In genomic region chr4:41569411-41569885, GRCm38 (mm10) we compare ENCODE assay signal across 8 mouse cellular contexts. TPM values are rescaled to one million over a fixed set of nuclear protein-coding genes. Genes with fewer than 3 reads are reported as not detected.
A peak's percentile ranks its signal among the peaks of the same experiment; 100 is the strongest.
DNase-seq lines count a peak whose midpoint lies in the region; ATAC-seq and TF ChIP-seq lines count a peak whose summit lies in the region.

TSS of gene Fam219a (minus strand) at chr4:41569538.
TSS of gene Dnaic1 (plus strand) at chr4:41569775.

- peaks cover 9% of the 10 kb centered on the region for H3K4me1 ChIP-seq in embryonic facial prominence, embryonic 14.5 days (ENCODE audit: control insufficient read depth, insufficient read depth, low read length)
- peaks cover 14% of the 10 kb centered on the region for H3K4me1 ChIP-seq in heart, adult 2 months (ENCODE audit: control insufficient read depth, insufficient read depth, low read length)
- H3K4me1 ChIP-seq in limb, embryonic 13.5 days, result peaks cover 16% of the 10 kb centered on the region
- H3K4me1 ChIP-seq in midbrain, embryonic 16.5 days (ENCODE audit: control insufficient read depth, insufficient read depth, low read length), result peaks cover 30% of the 10 kb centered on the region

- peak; percentile 90 for TF ChIP-seq POLR2A in heart, adult 2 months (IDR thresholded peaks at IDR 0.05; ENCODE audit: insufficient read depth, low read depth, low read length)

- H3K4me2 ChIP-seq in embryonic facial prominence, embryonic 14.5 days (ENCODE audit: low read depth, low read length), result peak within 1 kb of the TSS; percentile 88
- peak within 1 kb of the TSS; percentile 96 for H3K4me2 ChIP-seq in limb, embryonic 13.5 days (replicated peaks)
- H3K4me2 ChIP-seq in midbrain, embryonic 16.5 days (ENCODE audit: low read length), result peak within 1 kb of the TSS; percentile 71

- no peaks in the 10 kb centered on the region for H3K9me3 ChIP-seq in embryonic facial prominence, embryonic 14.5 days (ENCODE audit: control insufficient read depth, low read length)
- no peaks in the 10 kb centered on the region for H3K9me3 ChIP-seq in limb, embryonic 13.5 days
- no peaks in the 10 kb centered on the region for H3K9me3 ChIP-seq in midbrain, embryonic 16.5 days (replicated peaks; ENCODE audit: control insufficient read depth, low read length, poor library complexity, severe bottlenecking)

- peak within 1 kb of the TSS; percentile 72 for H3K9ac ChIP-seq in embryonic facial prominence, embryonic 14.5 days (ENCODE audit: low read depth, low read length)
- peak within 1 kb of the TSS; percentile 89 for H3K9ac ChIP-seq in heart, adult 2 months (ENCODE audit: low read depth, low read length)
- H3K9ac ChIP-seq in limb, embryonic 13.5 days, result peak within 1 kb of the TSS; percentile 78
- H3K9ac ChIP-seq in midbrain, embryonic 16.5 days (ENCODE audit: low read depth, low read length), result peak within 1 kb of the TSS; percentile 90

- no peaks in the 10 kb centered on the region for H3K79me2 ChIP-seq in heart, adult 2 months (replicated peaks; ENCODE audit: control insufficient read depth, insufficient read depth, low read length)

- H3K27me3 ChIP-seq in embryonic facial prominence, embryonic 14.5 days (replicated peaks; ENCODE audit: control insufficient read depth, insufficient read depth, low read length), result peaks cover 15% of the 10 kb centered on the region; the same call in 1 of the 2 replicates
- H3K27me3 ChIP-seq in heart, adult 2 months (ENCODE audit: control insufficient read depth, insufficient read depth, low read length), result no peaks in the 10 kb centered on the region
- H3K27me3 ChIP-seq in limb, embryonic 13.5 days, result peaks cover 75% of the 10 kb centered on the region
- no peaks in the 10 kb centered on the region for H3K27me3 ChIP-seq in midbrain, embryonic 16.5 days (ENCODE audit: control insufficient read depth, insufficient read depth, low read depth, low read length)

- H3K27ac ChIP-seq in embryonic facial prominence, embryonic 14.5 days (replicated peaks; ENCODE audit: low read depth, low read length), result peak within 1 kb of the TSS; percentile 67; the same call in 1 of the 2 replicates
- peak within 1 kb of the TSS; percentile 75 for H3K27ac ChIP-seq in heart, adult 2 months
- no peak within 1 kb of the TSS for H3K27ac ChIP-seq in limb, embryonic 13.5 days
- peak within 1 kb of the TSS; percentile 92 for H3K27ac ChIP-seq in midbrain, embryonic 16.5 days (ENCODE audit: low read length)

- no peaks in the 10 kb centered on the region for H3K36me3 ChIP-seq in embryonic facial prominence, embryonic 14.5 days (ENCODE audit: control insufficient read depth, insufficient read depth, low read length)
- no peaks in the 10 kb centered on the region; the same call in 1 of the 2 replicates for H3K36me3 ChIP-seq in heart, adult 2 months (ENCODE audit: control insufficient read depth, insufficient read depth, low read length)
- H3K36me3 ChIP-seq in limb, embryonic 13.5 days, result no peaks in the 10 kb centered on the region
- H3K36me3 ChIP-seq in midbrain, embryonic 16.5 days (ENCODE audit: control insufficient read depth, insufficient read depth, low read length), result no peaks in the 10 kb centered on the region

- peak; percentile 98 for DNase-seq in 3T3-L1 (ENCODE audit: low read depth, low spot score)
- peak; percentile 95 for DNase-seq in adrenal gland, postnatal 4 days (ENCODE audit: low spot score in 2 of 2)
- DNase-seq in embryonic facial prominence, embryonic 14.5 days (ENCODE audit: low spot score), result peak; percentile 99
- DNase-seq in heart, adult 2 months, result peak; percentile 98 to 100
- DNase-seq in kidney, adult 8-10 months, result peak; percentile 99
- DNase-seq in spleen, postnatal 10 days (ENCODE audit: low spot score in 2 of 2), result peak; percentile 78 to 95

- peak; percentile 82 for TF ChIP-seq CTCF in heart, adult 2 months (IDR thresholded peaks at IDR 0.05)

- intact Hi-C loops in heart, adult 2 months (cut with DNase I), result no loop called here

- WGBS in embryonic facial prominence, embryonic 14.5 days, result under 1% methylated on average over 28 of the region's 41 CpGs
- under 1% methylated on average over 41 of the region's 41 CpGs for WGBS in heart, adult 2 months
- under 1% methylated on average over 41 of the region's 41 CpGs for WGBS in limb, embryonic 13.5 days
- WGBS in midbrain, embryonic 16.5 days, result under 1% methylated on average over 36 of the region's 41 CpGs

- peak; percentile 98 for ATAC-seq in embryonic facial prominence, embryonic 14.5 days (ENCODE audit: low read depth)
- ATAC-seq in limb, embryonic 13.5 days (ENCODE audit: low FRiP score, low read depth), result peak; percentile 99
- ATAC-seq in midbrain, embryonic 16.5 days, result peak; percentile 96

- peak; percentile 66; the same call in 1 of the 2 replicates for TF ChIP-seq EP300 in heart, adult 2 months (IDR thresholded peaks at IDR 0.05; ENCODE audit: insufficient read depth, low read depth, low read length)

- H3K4me3 ChIP-seq in embryonic facial prominence, embryonic 14.5 days (ENCODE audit: low read depth, low read length), result peak within 1 kb of the TSS; percentile 77
- H3K4me3 ChIP-seq in heart, adult 2 months, result peak within 1 kb of the TSS; percentile 82
- peak within 1 kb of the TSS; percentile 75 for H3K4me3 ChIP-seq in limb, embryonic 13.5 days
- H3K4me3 ChIP-seq in midbrain, embryonic 16.5 days (ENCODE audit: low read depth, low read length), result peak within 1 kb of the TSS; percentile 82

RNA-seq across cellular contexts. Expression of gene Fam219a, which starts in this region (rescaled TPM):
- 10 to 100 TPM; 31.2 to 34.6 TPM for total RNA-seq in adrenal gland, postnatal 4 days (2021)
- 4.0 and 4.1 TPM in 2 replicates for polyA plus RNA-seq in embryonic facial prominence, embryonic 14.5 days (2014; fragmentation: Nextera tagmentation; extraction: Ambion mirVana)
- total RNA-seq in heart, adult 2 months (2021), result 10 to 100 TPM; 13.4 to 14.4 TPM
- 15.8 and 18.4 TPM in 2 replicates for polyA plus RNA-seq in heart, adult 2 months (2012; rRNA removed)
- 1.0 and 2.0 TPM in 2 replicates for polyA plus RNA-seq in limb, embryonic 13.5 days (2015; fragmentation: Nextera tagmentation; extraction: Ambion mirVana)
- 16.4 and 21.7 TPM in 2 replicates for polyA plus RNA-seq in midbrain, embryonic 16.5 days (2015; fragmentation: Nextera tagmentation; extraction: Ambion mirVana)

RNA-seq across cellular contexts. Expression of gene Dnaic1, which starts in this region (rescaled TPM):
- 1 to 10 TPM in 1 of 2 experiments, under 1 TPM in 1; 0.11 to 1.9 TPM for total RNA-seq in adrenal gland, postnatal 4 days (2021)
- 1.6 and 3.7 TPM in 2 replicates for polyA plus RNA-seq in embryonic facial prominence, embryonic 14.5 days (2014; fragmentation: Nextera tagmentation; extraction: Ambion mirVana)
- 1 to 10 TPM in 1 of 2 experiments, under 1 TPM in 1; 0.94 to 2.3 TPM for total RNA-seq in heart, adult 2 months (2021)
- 7.3 and 8.6 TPM in 2 replicates for polyA plus RNA-seq in heart, adult 2 months (2012; rRNA removed)
- polyA plus RNA-seq in limb, embryonic 13.5 days (2015; fragmentation: Nextera tagmentation; extraction: Ambion mirVana), result 0.46 and 0.47 TPM in 2 replicates
- 1.4 and 2.6 TPM in 2 replicates for polyA plus RNA-seq in midbrain, embryonic 16.5 days (2015; fragmentation: Nextera tagmentation; extraction: Ambion mirVana)
